Mouse (Mus musculus) skeletal muscle tissue, adult 2 months (tissue): Measurements from ENCODE around the gene Zfp276.

Experiments used
- DNase-seq: peaks from one replicate; pipeline ENCODE4 v3.0.0-alpha.2; 2012; ENCODE audit warnings: low read depth, low spot score

Zfp276 gene

DNA sequence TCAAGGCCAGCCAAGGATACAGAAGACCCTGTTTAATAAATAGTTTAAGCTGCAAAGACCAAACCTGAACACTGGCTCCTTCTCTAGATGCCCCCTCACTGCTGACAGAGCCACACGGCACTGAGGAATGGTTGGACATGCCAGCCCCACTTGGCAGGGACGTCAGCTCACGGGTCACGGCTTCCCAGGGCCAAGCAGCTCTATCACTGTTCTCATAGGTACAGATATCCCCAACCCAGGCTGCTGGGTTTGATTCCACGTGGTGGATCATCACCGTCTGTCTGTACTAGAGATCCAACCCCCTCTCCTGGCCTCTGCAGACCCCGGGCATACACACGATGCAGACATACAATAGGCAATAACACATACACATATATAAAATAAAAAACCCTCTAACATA, 36.7 kb downstream of the Zfp276 start:
- DNase-seq: no peak

DNA sequence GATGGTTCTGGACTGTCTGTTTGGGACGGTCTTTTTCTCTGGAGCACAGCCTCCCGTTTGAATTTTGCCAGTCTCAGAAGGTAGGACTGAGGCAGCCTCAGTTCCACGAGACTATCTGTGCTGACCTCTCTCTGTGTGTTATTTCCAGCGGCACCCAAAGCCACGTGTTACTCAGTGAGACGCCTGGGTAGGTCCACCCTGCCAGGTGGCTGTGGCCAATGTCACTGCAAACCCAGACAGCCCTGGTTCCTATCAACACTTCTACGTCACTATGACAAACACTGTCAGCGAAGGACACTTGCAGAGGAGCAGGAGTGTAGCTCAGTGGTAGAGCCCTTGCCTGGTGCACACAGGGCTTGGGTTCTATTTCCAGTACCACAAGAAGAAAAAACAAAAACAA, 37.7 kb downstream of the Zfp276 start:
- DNase-seq: no peak

- no peak for DNase-seq
Observed at GRCm38 (mm10) chr8:123292281-123292680, 38.3 kb downstream of the Zfp276 start.

DNA sequence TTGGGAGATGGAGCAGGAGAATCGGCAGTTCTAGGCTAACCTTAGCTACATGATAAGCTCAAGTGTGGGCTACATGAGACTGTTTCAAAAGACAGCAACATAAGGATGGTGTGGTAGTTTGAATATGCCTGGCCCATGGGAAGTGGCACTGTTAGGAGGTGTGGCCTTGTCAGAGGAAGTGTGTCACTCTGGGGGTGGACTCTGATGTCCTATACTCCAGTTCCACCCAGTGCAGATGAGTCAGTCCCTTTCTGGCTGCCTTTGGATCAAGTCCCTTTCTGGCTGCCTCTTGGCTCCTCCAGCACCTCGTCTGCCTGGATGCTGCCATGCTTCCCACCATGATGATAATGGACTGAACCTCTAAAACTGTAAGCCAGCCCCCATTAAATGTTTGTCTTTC, 38.8 kb downstream of the Zfp276 start:
- DNase-seq: no peak

DNA sequence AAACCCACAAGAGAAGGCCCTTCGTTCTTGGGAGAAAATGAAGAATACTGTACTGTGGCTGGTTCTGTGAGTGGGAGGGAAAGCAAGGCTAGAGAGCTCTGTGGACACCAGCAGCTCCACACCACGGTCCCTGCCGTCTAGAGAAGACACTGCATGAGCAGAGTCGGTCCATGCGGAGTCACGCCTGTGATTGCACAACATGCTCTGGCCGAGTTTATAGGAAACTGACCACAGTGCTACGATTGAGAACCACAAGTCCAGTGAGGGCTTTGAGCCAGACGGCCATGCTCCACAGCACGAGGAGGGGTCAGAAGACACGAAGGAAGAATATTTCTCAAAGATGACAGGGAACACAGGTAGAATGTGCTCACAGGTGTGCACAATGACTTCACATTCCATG, 44.3 kb downstream of the Zfp276 start:
- DNase-seq: no peak

DNA sequence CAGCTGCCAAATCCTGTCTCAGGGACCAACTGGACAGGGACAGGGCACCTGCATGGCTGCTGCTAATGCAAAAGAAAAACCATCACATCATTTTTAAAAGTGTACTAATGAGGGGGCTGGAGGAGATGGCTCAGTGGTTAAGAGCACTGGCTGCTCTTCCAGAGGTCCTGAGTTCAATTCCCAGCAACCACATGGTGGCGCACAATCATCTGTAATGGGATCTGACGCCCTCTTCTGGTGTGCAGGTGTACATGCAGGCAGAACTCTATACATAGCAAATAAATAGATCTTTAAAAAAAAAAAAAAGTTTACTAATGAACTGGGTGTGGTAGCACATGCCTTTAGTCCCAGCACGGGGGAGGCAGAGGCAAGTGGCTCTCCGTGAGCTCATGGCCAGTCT, 54.7 kb downstream of the Zfp276 start:
- no peak for DNase-seq

DNA sequence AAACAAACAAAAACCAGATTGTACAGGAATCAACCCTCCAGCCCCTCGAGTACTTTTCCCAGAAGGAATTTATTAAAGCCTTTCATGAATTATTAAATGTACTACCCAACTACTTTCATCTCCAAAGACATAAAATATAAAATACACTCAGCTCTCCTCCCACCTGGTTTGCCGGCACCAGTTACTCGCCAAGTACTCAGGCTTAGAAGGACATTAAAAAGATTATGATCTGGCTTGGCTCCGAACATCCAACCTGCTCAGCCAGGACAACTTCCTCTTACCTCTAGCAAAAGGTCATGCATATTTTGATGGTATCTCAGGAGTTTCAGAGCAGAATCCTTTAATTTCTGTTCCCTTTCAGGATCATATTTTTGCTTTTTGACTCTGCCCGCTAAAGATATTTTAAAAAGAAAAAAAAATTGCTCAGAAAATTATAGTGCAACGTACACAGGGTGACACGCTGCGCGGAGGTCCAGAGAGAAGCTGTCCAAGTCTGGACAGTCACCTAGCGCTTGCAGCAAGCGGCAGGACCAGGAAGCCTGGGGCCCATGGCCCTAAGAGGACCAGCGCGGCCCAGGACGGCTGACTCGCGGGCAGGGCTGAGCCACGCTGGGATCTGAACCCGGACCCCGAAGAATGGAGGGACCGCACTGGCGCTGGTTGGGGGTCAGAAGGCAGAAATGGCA, 63.9 kb downstream of the Zfp276 start:
- DNase-seq: no peak

DNA sequence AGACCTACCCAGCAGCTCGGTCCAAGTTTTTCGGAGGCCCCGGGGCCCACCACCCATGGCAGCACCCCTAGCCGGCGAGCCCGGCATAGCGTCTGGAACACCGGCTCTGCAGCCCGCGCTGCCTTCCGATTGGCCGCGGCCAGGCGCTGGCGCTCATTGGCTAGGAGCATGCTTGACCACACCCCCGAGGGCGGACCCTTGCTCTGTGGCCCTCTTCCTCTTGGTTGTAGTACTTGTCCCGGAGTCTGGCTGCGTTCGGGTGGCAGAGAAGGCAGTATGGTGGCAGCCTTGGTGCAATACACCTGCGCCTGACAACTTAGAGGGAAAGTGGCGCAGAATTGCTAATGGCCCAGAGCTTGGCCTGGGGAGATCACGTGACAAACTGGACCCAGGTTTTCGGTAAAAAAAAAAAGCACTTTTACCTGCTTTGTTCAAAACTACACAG, 64.5 kb downstream of the Zfp276 start, which contains the start of gene Fanca:
Gene Fanca, minus strand, starts transcription at position 110 of the 445 bp plus-strand sequence.
- peak; percentile 82 for DNase-seq
